Mouse (Mus musculus): ENCODE results near the gene Gm572. TPM values are rescaled to one million over a fixed set of nuclear protein-coding genes. Genes with fewer than 3 reads are reported as not detected.

The Gm572 gene
- polyA plus RNA-seq, 1 experiment from 2014 or later = not detected

- Histone ChIP-seq H3K4me3 (replicated peaks) (no peak overlapping the region), H3K36me3 (no peaks in the 10 kb centered on the region), H3K9me3 (no peaks in the 10 kb centered on the region), H3K9ac (replicated peaks) (no peak overlapping the region), H3K4me2 (no peak overlapping the region), H3K4me1 (replicated peaks) (peaks cover 18% of the 10 kb centered on the region), H3K27me3 (peaks cover 28% of the 10 kb centered on the region), H3K27ac (no peak overlapping the region)
- no peak for ATAC-seq (ENCODE audit: insufficient number of reproducible peaks, insufficient read depth, low FRiP score, low TSS enrichment, low read depth)
- 86% methylated on average over 15 of the region's 15 CpGs for WGBS
Measured at GRCm38 (mm10) chr4:148667006-148667755, 24.1 kb downstream of the Gm572 start.

- ATAC-seq (ENCODE audit: insufficient number of reproducible peaks, insufficient read depth, low FRiP score, low TSS enrichment, low read depth) = no peak
- H3K9me3 ChIP-seq = no peaks in the 10 kb centered on the region
- no peak overlapping the region for H3K4me2 ChIP-seq
- H3K4me1 ChIP-seq (replicated peaks) = peaks cover 10% of the 10 kb centered on the region
- no peak overlapping the region for H3K9ac ChIP-seq (replicated peaks)
- peaks cover 25% of the 10 kb centered on the region for H3K27me3 ChIP-seq
- no peak overlapping the region for H3K4me3 ChIP-seq (replicated peaks)
- 51% methylated on average over 16 of the region's 16 CpGs for WGBS
- H3K36me3 ChIP-seq = no peaks in the 10 kb centered on the region
- H3K27ac ChIP-seq = no peak overlapping the region
Measured at GRCm38 (mm10) chr4:148671230-148671947, 28.3 kb downstream of the Gm572 start.

- no peak overlapping the region for H3K27ac ChIP-seq
- no peak overlapping the region for H3K4me2 ChIP-seq
- no peak overlapping the region for H3K4me3 ChIP-seq (replicated peaks)
- WGBS = 43% methylated on average over 7 of the region's 7 CpGs
- no peaks in the 10 kb centered on the region for H3K36me3 ChIP-seq
- H3K9ac ChIP-seq (replicated peaks) = no peak overlapping the region
- no peaks in the 10 kb centered on the region for H3K9me3 ChIP-seq
- peaks cover 21% of the 10 kb centered on the region for H3K27me3 ChIP-seq
- ATAC-seq (ENCODE audit: insufficient number of reproducible peaks, insufficient read depth, low FRiP score, low TSS enrichment, low read depth) = no peak
- H3K4me1 ChIP-seq (replicated peaks) = peaks cover 21% of the 10 kb centered on the region
Measured at GRCm38 (mm10) chr4:148675043-148675442, 31.9 kb downstream of the Gm572 start.

- H3K9me3 ChIP-seq = no peaks in the 10 kb centered on the region
- H3K4me3 ChIP-seq (replicated peaks) = no peak overlapping the region
- no peaks in the 10 kb centered on the region for H3K36me3 ChIP-seq
- WGBS = 45% methylated on average over 15 of the region's 16 CpGs
- no peak overlapping the region for H3K27ac ChIP-seq
- no peak overlapping the region for H3K9ac ChIP-seq (replicated peaks)
- ATAC-seq (ENCODE audit: insufficient number of reproducible peaks, insufficient read depth, low FRiP score, low TSS enrichment, low read depth) = no peak; the same call in 1 of the 2 replicates
- peaks cover 21% of the 10 kb centered on the region for H3K4me1 ChIP-seq (replicated peaks)
- peaks cover 21% of the 10 kb centered on the region for H3K27me3 ChIP-seq
- no peak overlapping the region for H3K4me2 ChIP-seq
Measured at GRCm38 (mm10) chr4:148676188-148676960, 33.3 kb downstream of the Gm572 start.

GRCm38 (mm10) chr4:148676961-148677637, 34.0 kb downstream of the Gm572 start:
- ATAC-seq (ENCODE audit: insufficient number of reproducible peaks, insufficient read depth, low FRiP score, low TSS enrichment, low read depth) = no peak
- WGBS = 42% methylated on average over 20 of the region's 20 CpGs
- H3K4me1 ChIP-seq (replicated peaks) = peaks cover 25% of the 10 kb centered on the region
- no peaks in the 10 kb centered on the region for H3K9me3 ChIP-seq
- H3K27me3 ChIP-seq = peaks cover 21% of the 10 kb centered on the region
- no peak overlapping the region for H3K4me2 ChIP-seq
- H3K36me3 ChIP-seq = no peaks in the 10 kb centered on the region
- H3K27ac ChIP-seq = no peak overlapping the region
- H3K9ac ChIP-seq (replicated peaks) = 0 out of 2 replicates have a peak overlapping the region, but pooled peaks have one; percentile 2
- H3K4me3 ChIP-seq (replicated peaks) = no peak overlapping the region

GRCm38 (mm10) chr4:148678105-148678504, 35.0 kb downstream of the Gm572 start:
- WGBS = 69% methylated on average over 7 of the region's 7 CpGs
- Histone ChIP-seq H3K4me1 (replicated peaks) (peaks cover 35% of the 10 kb centered on the region), H3K9ac (replicated peaks) (no peak overlapping the region), H3K27ac (no peak overlapping the region), H3K9me3 (no peaks in the 10 kb centered on the region), H3K4me2 (no peak overlapping the region), H3K4me3 (replicated peaks) (no peak overlapping the region), H3K36me3 (no peaks in the 10 kb centered on the region), H3K27me3 (peaks cover 23% of the 10 kb centered on the region)
- no peak for ATAC-seq (ENCODE audit: insufficient number of reproducible peaks, insufficient read depth, low FRiP score, low TSS enrichment, low read depth)

GRCm38 (mm10) chr4:148680505-148681067, 37.5 kb downstream of the Gm572 start:
- H3K4me1 ChIP-seq (replicated peaks) = peaks cover 50% of the 10 kb centered on the region
- H3K27ac ChIP-seq = no peak overlapping the region
- H3K4me3 ChIP-seq (replicated peaks) = no peak overlapping the region
- H3K27me3 ChIP-seq = peaks cover 19% of the 10 kb centered on the region; the same call in 1 of the 2 replicates
- H3K9ac ChIP-seq (replicated peaks) = no peak overlapping the region
- H3K9me3 ChIP-seq = no peaks in the 10 kb centered on the region
- 72% methylated on average over 1 of the region's 1 CpGs for WGBS
- H3K4me2 ChIP-seq = no peak overlapping the region
- no peaks in the 10 kb centered on the region for H3K36me3 ChIP-seq
- no peak for ATAC-seq (ENCODE audit: insufficient number of reproducible peaks, insufficient read depth, low FRiP score, low TSS enrichment, low read depth)

- Histone ChIP-seq H3K4me1 (replicated peaks) (peaks cover 53% of the 10 kb centered on the region), H3K36me3 (no peaks in the 10 kb centered on the region), H3K4me2 (no peak overlapping the region), H3K9ac (replicated peaks) (no peak overlapping the region), H3K4me3 (replicated peaks) (no peak overlapping the region), H3K27me3 (peaks cover 17% of the 10 kb centered on the region; the same call in 1 of the 2 replicates), H3K27ac (no peak overlapping the region), H3K9me3 (no peaks in the 10 kb centered on the region)
- WGBS = 16% methylated on average over 8 of the region's 8 CpGs
- ATAC-seq (ENCODE audit: insufficient number of reproducible peaks, insufficient read depth, low FRiP score, low TSS enrichment, low read depth) = no peak
Measured at GRCm38 (mm10) chr4:148681429-148681828, 38.3 kb downstream of the Gm572 start.

- Histone ChIP-seq H3K27me3 (peaks cover 19% of the 10 kb centered on the region; the same call in 1 of the 2 replicates), H3K4me1 (replicated peaks) (peaks cover 58% of the 10 kb centered on the region), H3K4me3 (replicated peaks) (no peak overlapping the region), H3K4me2 (peak overlapping the region; percentile 19), H3K9ac (replicated peaks) (no peak overlapping the region), H3K27ac (peak overlapping the region; percentile 77), H3K9me3 (no peaks in the 10 kb centered on the region), H3K36me3 (no peaks in the 10 kb centered on the region)
- WGBS = 89% methylated on average over 4 of the region's 4 CpGs
- no peak for ATAC-seq (ENCODE audit: insufficient number of reproducible peaks, insufficient read depth, low FRiP score, low TSS enrichment, low read depth)
Measured at GRCm38 (mm10) chr4:148682961-148683360, 39.8 kb downstream of the Gm572 start.

GRCm38 (mm10) chr4:148683539-148683938, 40.4 kb downstream of the Gm572 start:
- Histone ChIP-seq H3K9ac (replicated peaks) (no peak overlapping the region), H3K4me2 (peak overlapping the region; percentile 19), H3K4me1 (replicated peaks) (peaks cover 64% of the 10 kb centered on the region), H3K27ac (peak overlapping the region; percentile 77), H3K9me3 (no peaks in the 10 kb centered on the region), H3K27me3 (peaks cover 19% of the 10 kb centered on the region; the same call in 1 of the 2 replicates), H3K4me3 (replicated peaks) (no peak overlapping the region), H3K36me3 (no peaks in the 10 kb centered on the region)
- peak; percentile 49 for ATAC-seq (ENCODE audit: insufficient number of reproducible peaks, insufficient read depth, low FRiP score, low TSS enrichment, low read depth)
- WGBS = 15% methylated on average over 13 of the region's 13 CpGs
